Mouse (Mus musculus) B cell, adult 62 days (primary cell): ENCODE measurements around the gene Gm3854. TPM values are rescaled to one million over a fixed set of nuclear protein-coding genes. Genes with fewer than 3 reads are reported as not detected.

Experiments used
- total RNA-seq: library from RNA; stranded (reverse); gene quantifications from 4 replicates; pipeline ENCODE4 v1.2.4, GENCODE M21; 2023

Gm3854 gene
- 0.25 to 0.63 TPM (median 0.53 TPM) in 4 replicates for total RNA-seq

DNA sequence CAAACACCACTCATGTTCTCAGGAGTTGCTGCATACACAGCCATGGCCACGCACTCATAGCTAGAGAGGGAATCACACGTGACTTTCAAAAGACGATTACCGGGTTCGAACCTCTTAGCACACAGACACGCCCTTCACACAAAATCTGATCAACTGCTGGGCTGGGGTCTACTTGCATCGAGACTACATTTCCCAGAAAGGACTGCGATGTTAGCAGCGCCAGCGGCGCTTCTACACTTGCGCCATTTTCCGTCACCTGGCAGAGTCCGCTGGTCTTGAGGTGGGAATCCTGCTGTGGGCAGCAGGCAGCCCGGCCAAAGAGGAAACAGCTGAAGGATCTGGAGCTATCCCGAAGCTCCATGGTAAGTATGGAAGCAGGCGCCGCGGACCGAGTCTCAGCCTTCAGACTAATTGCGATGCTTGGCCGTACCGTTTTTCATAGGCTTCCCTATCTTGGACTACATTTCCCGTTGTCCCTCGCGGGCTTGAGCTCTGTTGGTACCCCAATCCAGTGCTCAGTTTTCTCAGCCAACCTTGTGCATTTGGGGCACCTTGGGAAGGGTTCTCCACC, at the start of gene Gm3854:
Gene Gm3854 (plus strand): TSS at position 259 of the 571 bp plus-strand sequence.

GRCm38 (mm10) chr7:6331233-6331956, 12.2 kb upstream of the Gm3854 start, which contains the start of gene Zfp583:
TSS of gene Zfp583 (minus strand) at chr7:6331285.

GRCm38 (mm10) chr7:6363047-6363488, 19.5 kb downstream of the Gm3854 start, which contains the start of gene Zfp78:
TSS of gene Zfp78 (plus strand) at chr7:6363280.

DNA sequence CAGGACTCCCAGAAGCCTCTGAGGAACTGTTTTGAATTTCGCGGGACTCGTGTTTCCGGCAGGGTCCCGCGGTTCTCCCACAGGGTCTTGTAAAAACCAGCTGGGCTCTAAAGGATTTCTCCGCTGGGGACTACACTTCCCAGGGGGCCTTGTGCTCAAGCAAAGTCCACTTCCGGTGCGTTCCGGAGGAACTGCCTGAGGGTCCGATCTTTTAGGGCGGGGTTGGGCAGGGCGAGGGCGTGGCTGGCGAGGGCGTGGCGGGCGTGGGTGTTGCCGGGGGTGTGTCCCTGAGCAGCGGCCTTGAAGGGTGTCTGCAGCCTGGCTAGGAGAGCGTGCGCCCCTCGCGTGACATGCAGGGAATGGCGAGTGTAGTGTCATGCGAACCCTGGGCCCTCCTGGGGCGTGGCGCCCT, 39.5 kb downstream of the Gm3854 start, which contains the start of gene Zfp28:
Gene Zfp28 (plus strand): TSS at position 252 of the 412 bp plus-strand sequence.

GRCm38 (mm10) chr7:6397996-6398975, 54.7 kb downstream of the Gm3854 start, which contains the start of gene Smim17:
TSS of gene Smim17 (plus strand) at chr7:6398715.

Other genes with a start within 250 kb of the Gm3854 start
- gene Zfp787, start 187.8 kb upstream of the Gm3854 start, total RNA-seq, result 28.4 to 46.4 TPM (median 39.7 TPM) in 4 replicates
- 18.7 to 33.8 TPM (median 27.6 TPM) in 4 replicates for gene Zfp444, start 171.5 kb upstream of the Gm3854 start, total RNA-seq
- not detected in 4 replicates for gene Galp, start 146.7 kb upstream of the Gm3854 start, total RNA-seq
- gene Zscan5b, start 121.5 kb upstream of the Gm3854 start, total RNA-seq, result not detected in 4 replicates
- gene Epp13, start 91.0 kb upstream of the Gm3854 start, total RNA-seq, result not detected in 4 replicates
- 9.2 to 14.2 TPM (median 10.2 TPM) in 4 replicates for gene Zfp667, start 57.2 kb upstream of the Gm3854 start, total RNA-seq
- 1.1 to 4.4 TPM (median 1.3 TPM) in 4 replicates for gene Zfp583, start 12.5 kb upstream of the Gm3854 start, total RNA-seq
- 1.3 to 2.5 TPM (median 1.9 TPM) in 4 replicates for gene Zfp78, start 19.5 kb downstream of the Gm3854 start, total RNA-seq
- 3.2 to 7.0 TPM (median 5.5 TPM) in 4 replicates for gene Zfp28, start 39.5 kb downstream of the Gm3854 start, total RNA-seq
- 1.2 TPM in 1 of 4 replicates, not detected in the others for gene Smim17, start 55.0 kb downstream of the Gm3854 start, total RNA-seq
- gene Gm20715, start 66.5 kb downstream of the Gm3854 start, total RNA-seq, result not detected in 4 replicates
- gene Olfr1344, start 94.9 kb downstream of the Gm3854 start, total RNA-seq, result not detected in 4 replicates
- gene Olfr1336, start 112.4 kb downstream of the Gm3854 start, total RNA-seq, result not detected in 4 replicates
- gene Olfr1346, start 123.3 kb downstream of the Gm3854 start, total RNA-seq, result not detected in 4 replicates
- not detected in 4 replicates for gene Olfr5, start 143.2 kb downstream of the Gm3854 start, total RNA-seq
- gene Olfr1347, start 156.0 kb downstream of the Gm3854 start, total RNA-seq, result not detected in 4 replicates
- not detected in 4 replicates for gene Olfr1348, start 165.0 kb downstream of the Gm3854 start, total RNA-seq
- not detected in 4 replicates for gene Olfr1349, start 179.2 kb downstream of the Gm3854 start, total RNA-seq
- not detected in 4 replicates for gene Olfr1350, start 221.1 kb downstream of the Gm3854 start, total RNA-seq